Mouse (Mus musculus): ENCODE measurements around the gene Nxnl2. TPM values are rescaled to one million over a fixed set of nuclear protein-coding genes. Genes with fewer than 3 reads are reported as not detected.
A peak's percentile ranks its signal among the peaks of the same experiment; 100 is the strongest.

Gene Nxnl2
- 2.0 and 2.5 TPM in 2 replicates for polyA plus RNA-seq (2016; fragmentation: Nextera tagmentation; extraction: Ambion mirVana)

DNA sequence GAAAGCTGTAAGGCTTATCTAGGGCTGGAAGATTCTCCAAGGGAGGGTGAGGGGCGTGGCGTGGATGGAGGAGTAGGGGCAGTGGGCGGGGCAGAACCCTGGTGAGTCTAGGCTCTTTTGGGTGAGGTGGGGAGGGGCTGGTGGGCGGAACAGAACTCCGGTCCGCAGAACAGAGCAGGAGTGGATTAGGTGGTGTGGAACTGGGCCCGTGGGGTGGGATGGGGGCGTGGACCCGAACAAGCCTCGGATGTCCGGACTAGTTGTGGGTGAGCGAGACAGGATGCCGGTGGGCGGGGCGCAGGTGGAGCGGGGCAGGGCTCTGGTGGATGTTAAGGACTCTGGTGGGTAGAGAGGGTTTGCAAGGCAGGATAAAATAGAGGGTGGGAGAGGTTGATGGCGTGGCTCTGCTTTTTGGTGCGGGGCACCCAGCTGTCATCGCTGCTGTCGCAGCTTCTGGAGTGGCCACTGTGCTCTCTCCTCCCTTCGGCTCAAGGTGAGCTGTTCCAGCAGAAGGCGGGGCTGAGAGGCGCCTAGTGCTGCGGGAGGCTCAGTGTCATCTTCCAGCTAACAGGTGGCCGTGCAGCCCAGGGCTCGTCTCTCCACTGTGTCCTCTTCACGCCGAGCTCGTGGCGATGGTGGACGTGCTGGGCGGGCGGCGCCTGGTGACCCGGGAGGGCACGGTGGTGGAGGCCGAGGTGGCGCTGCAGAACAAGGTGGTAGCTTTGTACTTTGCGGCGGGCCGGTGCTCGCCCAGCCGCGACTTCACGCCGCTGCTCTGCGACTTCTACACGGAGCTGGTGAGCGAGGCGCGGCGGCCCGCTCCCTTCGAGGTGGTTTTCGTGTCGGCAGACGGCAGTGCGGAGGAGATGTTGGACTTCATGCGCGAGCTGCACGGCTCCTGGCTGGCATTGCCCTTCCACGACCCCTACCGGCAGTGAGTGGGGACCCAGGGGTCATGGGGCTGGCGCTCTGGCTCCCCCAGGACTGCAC, at the start of gene Nxnl2:
TSS of gene Nxnl2 (plus strand) at position 332 of the 990 bp plus-strand sequence.
- WGBS = under 1% methylated on average over 64 of the region's 64 CpGs
- H3K9ac ChIP-seq = peak within 1 kb of the TSS; percentile 29
- no peak within 1 kb of the TSS for H3K27ac ChIP-seq
- H3K27me3 ChIP-seq = peaks cover 34% of the 10 kb centered on the region
- peak within 1 kb of the TSS; percentile 86 for H3K4me2 ChIP-seq (replicated peaks)
- H3K9me3 ChIP-seq (replicated peaks) = no peaks in the 10 kb centered on the region
- H3K4me1 ChIP-seq = peaks cover 13% of the 10 kb centered on the region
- H3K4me3 ChIP-seq = peak within 1 kb of the TSS; percentile 40
- peak; percentile 61 for ATAC-seq (ENCODE audit: low FRiP score)
- H3K36me3 ChIP-seq = no peaks in the 10 kb centered on the region

DNA sequence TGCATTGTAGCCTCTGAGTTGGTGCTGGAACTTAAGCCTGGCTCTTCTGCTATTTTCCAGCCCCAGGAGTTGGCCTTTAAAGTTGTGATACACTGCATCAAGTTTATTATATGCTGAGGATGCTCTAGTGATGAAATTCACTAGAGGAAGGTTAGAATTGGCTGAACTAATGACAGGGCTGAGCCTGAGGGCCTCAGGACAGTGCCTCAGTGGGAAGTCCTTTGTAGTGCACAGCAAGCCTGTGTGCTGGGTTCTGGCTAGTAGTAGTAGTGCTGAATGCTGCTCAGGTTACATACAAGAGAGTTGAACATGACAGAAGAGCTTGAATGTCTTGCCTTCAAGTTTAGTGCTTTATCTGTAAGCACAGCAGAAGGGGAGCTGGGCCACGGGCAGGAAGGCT, 48.9 kb upstream of the Nxnl2 start:
- Histone ChIP-seq H3K4me3 (no peak overlapping the region), H3K9ac (no peak overlapping the region), H3K4me2 (replicated peaks) (no peak overlapping the region), H3K36me3 (no peaks in the 10 kb centered on the region), H3K27me3 (no peaks in the 10 kb centered on the region), H3K9me3 (replicated peaks) (no peaks in the 10 kb centered on the region), H3K4me1 (peaks cover 47% of the 10 kb centered on the region), H3K27ac (no peak overlapping the region)
- ATAC-seq (ENCODE audit: low FRiP score) = no peak
- 32% methylated on average over 1 of the region's 1 CpGs for WGBS

DNA sequence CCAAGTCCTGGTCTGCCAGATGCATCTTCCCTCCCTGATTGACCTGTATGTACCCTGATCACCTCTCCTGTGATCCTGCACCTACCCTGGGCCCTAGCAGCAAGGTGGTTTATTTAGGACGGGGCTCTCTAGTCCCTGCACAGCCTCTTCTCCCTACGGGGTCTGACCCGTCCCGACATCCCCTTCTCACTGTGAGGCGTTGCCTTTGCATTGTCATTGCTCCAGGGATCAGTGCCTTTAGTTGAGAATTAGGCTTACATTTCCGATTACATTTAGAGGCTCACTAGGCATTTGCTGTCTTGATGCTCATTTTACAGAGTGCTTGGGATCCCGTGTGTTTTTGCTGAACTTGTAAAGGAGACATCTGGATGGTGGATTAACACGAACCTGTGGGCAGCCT, 48.1 kb upstream of the Nxnl2 start:
- Histone ChIP-seq H3K27me3 (no peaks in the 10 kb centered on the region), H3K36me3 (no peaks in the 10 kb centered on the region), H3K27ac (no peak overlapping the region), H3K9me3 (replicated peaks) (no peaks in the 10 kb centered on the region), H3K4me1 (peaks cover 47% of the 10 kb centered on the region), H3K9ac (no peak overlapping the region), H3K4me2 (replicated peaks) (no peak overlapping the region), H3K4me3 (no peak overlapping the region)
- WGBS = 79% methylated on average over 8 of the region's 8 CpGs
- ATAC-seq (ENCODE audit: low FRiP score) = no peak

DNA sequence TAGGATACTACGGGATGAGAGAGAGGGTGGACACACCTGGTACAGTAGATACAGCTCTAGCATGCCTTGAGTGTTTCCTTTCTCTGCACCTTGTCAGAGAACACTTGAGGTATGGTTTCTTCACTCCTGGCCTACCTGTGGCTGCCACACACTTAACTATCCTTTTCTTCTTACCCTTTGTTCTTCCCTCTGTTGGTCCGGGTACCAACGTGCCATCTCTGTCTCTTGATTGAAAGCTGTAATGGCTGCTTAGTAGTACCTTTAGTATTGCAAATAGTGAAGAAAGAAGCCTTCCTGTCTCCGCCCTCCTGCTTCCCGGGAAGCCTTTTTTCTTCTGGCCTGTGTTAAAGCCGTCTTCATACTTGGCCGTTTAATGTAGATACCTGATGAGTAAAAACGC, 45.5 kb upstream of the Nxnl2 start:
- no peak for ATAC-seq (ENCODE audit: low FRiP score)
- Histone ChIP-seq H3K4me2 (replicated peaks) (no peak overlapping the region), H3K4me3 (no peak overlapping the region), H3K36me3 (peaks cover 15% of the 10 kb centered on the region; the same call in 1 of the 2 replicates), H3K9me3 (replicated peaks) (no peaks in the 10 kb centered on the region), H3K27me3 (no peaks in the 10 kb centered on the region), H3K9ac (no peak overlapping the region), H3K4me1 (peaks cover 26% of the 10 kb centered on the region), H3K27ac (no peak overlapping the region)
- WGBS = 77% methylated on average over 8 of the region's 8 CpGs

DNA sequence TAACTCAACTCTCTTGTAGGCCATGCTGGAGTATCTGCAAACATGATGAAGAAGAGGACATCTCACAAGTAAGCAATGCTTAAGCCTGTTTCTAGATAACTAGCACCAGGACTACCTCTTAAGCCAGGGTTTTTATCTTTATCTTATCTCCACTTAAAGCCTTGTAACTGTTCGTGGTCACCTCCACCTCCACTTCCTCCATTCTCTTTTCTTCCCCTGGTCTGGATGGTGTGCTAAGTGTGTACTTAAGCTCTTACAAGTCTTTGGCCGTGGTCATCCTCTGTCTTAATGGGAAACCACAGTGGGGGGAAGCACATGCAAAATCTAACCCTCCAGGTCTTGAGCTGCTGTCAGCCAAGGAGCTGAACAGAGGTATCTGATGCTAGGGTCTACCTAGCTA, 42.9 kb upstream of the Nxnl2 start:
- no peaks in the 10 kb centered on the region for H3K9me3 ChIP-seq (replicated peaks)
- H3K9ac ChIP-seq = no peak overlapping the region
- no peak overlapping the region for H3K4me3 ChIP-seq
- no peak overlapping the region for H3K4me2 ChIP-seq (replicated peaks)
- 94% methylated on average over 2 of the region's 2 CpGs for WGBS
- H3K36me3 ChIP-seq = peaks cover 25% of the 10 kb centered on the region
- 0 out of 2 replicates have a peak, but pooled peaks cover 4% of the 10 kb centered on the region for H3K4me1 ChIP-seq
- no peak for ATAC-seq (ENCODE audit: low FRiP score)
- H3K27me3 ChIP-seq = no peaks in the 10 kb centered on the region
- no peak overlapping the region for H3K27ac ChIP-seq

DNA sequence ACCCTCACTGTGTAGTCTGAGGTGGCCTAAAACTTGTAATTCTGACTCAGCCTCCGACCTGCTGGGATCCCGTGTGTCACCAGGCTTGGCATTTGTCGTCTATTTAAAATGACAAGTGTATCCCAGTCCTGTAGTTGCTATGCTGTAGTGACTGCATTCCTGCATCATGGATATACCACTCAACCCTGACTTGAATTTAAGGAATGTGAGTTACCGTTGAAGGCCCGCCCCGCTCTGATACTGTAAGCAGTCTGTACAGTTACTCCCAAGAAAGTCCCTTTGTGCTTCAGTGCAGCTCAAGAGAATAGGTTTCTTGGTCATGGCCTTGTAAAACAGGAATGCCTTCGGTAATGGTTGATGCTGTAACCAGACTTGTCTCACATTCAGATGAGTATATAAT, 42.4 kb upstream of the Nxnl2 start:
- Histone ChIP-seq H3K27ac (no peak overlapping the region), H3K4me2 (replicated peaks) (no peak overlapping the region), H3K36me3 (peaks cover 25% of the 10 kb centered on the region), H3K9ac (no peak overlapping the region), H3K9me3 (replicated peaks) (no peaks in the 10 kb centered on the region), H3K27me3 (no peaks in the 10 kb centered on the region), H3K4me3 (no peak overlapping the region), H3K4me1 (0 out of 2 replicates have a peak, but pooled peaks cover 4% of the 10 kb centered on the region)
- ATAC-seq (ENCODE audit: low FRiP score) = no peak
- 93% methylated on average over 7 of the region's 7 CpGs for WGBS

DNA sequence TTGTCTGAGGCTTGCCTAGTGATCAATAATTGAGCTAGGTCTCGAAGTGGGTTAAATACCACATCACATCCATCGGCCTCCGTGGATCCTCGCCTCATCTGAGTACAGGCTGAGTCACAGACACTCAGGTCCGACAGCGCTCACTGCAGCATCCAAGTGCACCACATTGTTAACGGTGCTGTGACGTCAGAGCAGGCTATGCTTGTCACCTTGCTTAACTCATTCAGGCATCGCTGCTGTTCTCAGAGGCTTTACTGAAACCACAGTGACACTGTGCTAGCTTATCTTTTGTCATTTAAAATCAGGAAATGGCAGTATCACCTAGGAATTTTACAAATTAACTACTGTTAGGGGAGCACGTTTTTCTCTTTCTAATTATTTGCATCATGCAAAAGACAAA, 39.6 kb upstream of the Nxnl2 start:
- ATAC-seq (ENCODE audit: low FRiP score) = no peak
- H3K36me3 ChIP-seq = peaks cover 37% of the 10 kb centered on the region
- WGBS = 88% methylated on average over 10 of the region's 10 CpGs

DNA sequence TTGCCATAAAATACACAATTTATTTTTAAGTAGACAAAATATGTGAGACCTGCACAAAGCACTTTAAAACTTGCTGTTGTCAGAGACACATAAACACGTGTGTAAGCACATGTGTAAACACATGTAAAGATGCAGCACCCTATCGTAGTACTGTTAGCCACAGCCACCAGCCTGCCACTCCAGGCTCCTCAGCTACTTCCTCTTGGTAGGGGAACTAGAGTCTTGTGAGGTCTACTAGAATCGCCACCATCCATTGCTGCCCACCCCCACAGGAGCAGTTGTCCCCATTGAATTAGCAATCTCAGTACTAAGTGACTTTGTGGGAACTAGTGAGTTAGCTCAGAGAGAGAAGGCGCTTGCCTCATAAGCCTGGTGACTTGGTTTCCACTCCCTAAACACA, 34.5 kb upstream of the Nxnl2 start:
- no peak overlapping the region for H3K9ac ChIP-seq
- H3K4me2 ChIP-seq (replicated peaks) = no peak overlapping the region
- 89% methylated on average over 4 of the region's 4 CpGs for whole genome bisulfite sequencing
- ATAC-seq (ENCODE audit: low FRiP score) = no peak
- H3K9me3 ChIP-seq (replicated peaks) = no peaks in the 10 kb centered on the region
- H3K4me1 ChIP-seq = peaks cover 10% of the 10 kb centered on the region; the same call in 1 of the 2 replicates
- H3K27me3 ChIP-seq = no peaks in the 10 kb centered on the region
- H3K27ac ChIP-seq = no peak overlapping the region
- no peak overlapping the region for H3K4me3 ChIP-seq
- H3K36me3 ChIP-seq = peaks cover 37% of the 10 kb centered on the region

More for the DNA sequence above, 39.6 kb upstream of the Nxnl2 start:
- no peak overlapping the region for H3K9ac ChIP-seq
- no peak overlapping the region for H3K4me2 ChIP-seq (replicated peaks)
- H3K4me3 ChIP-seq = no peak overlapping the region
- no peak overlapping the region for H3K27ac ChIP-seq
- no peaks in the 10 kb centered on the region for H3K27me3 ChIP-seq
- H3K9me3 ChIP-seq (replicated peaks) = no peaks in the 10 kb centered on the region
- 0 out of 2 replicates have a peak, but pooled peaks cover 4% of the 10 kb centered on the region for H3K4me1 ChIP-seq

DNA sequence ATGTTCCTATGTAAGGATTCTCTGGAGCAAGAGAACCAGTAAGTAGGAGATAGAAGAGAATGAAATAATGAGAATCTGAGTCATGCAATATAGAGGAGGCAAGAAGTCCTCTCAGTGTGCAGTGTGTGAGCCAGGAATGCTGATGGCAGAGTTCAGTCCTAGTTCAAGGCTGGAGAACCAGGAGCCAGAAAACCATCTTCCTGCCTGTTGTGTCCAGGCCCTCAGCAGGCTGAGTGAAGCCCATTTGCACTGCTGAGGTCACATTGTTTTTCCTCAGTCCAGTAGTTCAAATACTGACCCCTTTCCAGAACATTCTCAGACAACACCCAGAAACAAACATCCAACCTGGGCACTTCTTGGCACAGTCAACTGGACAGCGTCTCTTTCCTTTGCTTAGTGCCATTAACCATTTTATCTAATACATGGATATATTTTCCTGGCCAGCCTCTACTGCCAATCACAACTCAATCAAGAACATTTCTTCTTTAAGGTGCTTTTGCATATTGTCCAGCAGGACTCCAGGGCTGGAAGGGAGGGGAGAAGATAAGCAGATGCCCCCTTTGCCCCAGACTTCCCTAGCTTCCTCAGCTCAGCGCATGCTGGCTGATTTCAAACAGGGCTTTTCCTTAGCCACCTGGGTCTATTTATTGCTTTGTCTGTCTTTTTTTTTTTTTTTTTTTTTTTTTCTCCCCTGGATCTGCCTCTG, 33.7 kb upstream of the Nxnl2 start:
- ATAC-seq (ENCODE audit: low FRiP score) = no peak
- H3K27ac ChIP-seq = no peak overlapping the region
- peaks cover 10% of the 10 kb centered on the region; the same call in 1 of the 2 replicates for H3K4me1 ChIP-seq
- H3K4me2 ChIP-seq (replicated peaks) = no peak overlapping the region
- no peaks in the 10 kb centered on the region for H3K9me3 ChIP-seq (replicated peaks)
- H3K27me3 ChIP-seq = no peaks in the 10 kb centered on the region
- WGBS = 70% methylated on average over 2 of the region's 2 CpGs
- peaks cover 39% of the 10 kb centered on the region for H3K36me3 ChIP-seq
- no peak overlapping the region for H3K4me3 ChIP-seq
- no peak overlapping the region for H3K9ac ChIP-seq

DNA sequence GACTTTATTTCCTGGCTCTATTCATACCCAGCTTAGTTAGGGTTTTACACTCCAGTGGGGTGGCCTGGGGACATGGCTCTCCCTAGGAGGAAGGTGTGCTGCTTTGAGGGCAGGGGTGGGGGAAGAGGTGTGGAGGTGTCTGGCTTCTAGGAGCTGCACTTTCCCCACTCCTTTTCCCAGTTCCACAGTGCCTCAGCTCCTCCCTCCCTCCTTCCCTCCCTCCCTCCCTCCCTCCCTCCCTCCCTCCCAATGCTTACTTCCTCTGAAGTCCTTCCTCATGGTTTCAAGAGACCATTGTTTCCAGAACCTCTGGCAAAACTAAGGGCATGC, 33.2 kb upstream of the Nxnl2 start:
- no peaks in the 10 kb centered on the region for H3K27me3 ChIP-seq
- H3K4me2 ChIP-seq (replicated peaks) = no peak overlapping the region
- ATAC-seq (ENCODE audit: low FRiP score) = no peak
- no peak overlapping the region for H3K9ac ChIP-seq
- H3K9me3 ChIP-seq (replicated peaks) = no peaks in the 10 kb centered on the region
- H3K36me3 ChIP-seq = peaks cover 34% of the 10 kb centered on the region
- no peak overlapping the region for H3K27ac ChIP-seq
- H3K4me3 ChIP-seq = no peak overlapping the region
- H3K4me1 ChIP-seq = peaks cover 10% of the 10 kb centered on the region; the same call in 1 of the 2 replicates

DNA sequence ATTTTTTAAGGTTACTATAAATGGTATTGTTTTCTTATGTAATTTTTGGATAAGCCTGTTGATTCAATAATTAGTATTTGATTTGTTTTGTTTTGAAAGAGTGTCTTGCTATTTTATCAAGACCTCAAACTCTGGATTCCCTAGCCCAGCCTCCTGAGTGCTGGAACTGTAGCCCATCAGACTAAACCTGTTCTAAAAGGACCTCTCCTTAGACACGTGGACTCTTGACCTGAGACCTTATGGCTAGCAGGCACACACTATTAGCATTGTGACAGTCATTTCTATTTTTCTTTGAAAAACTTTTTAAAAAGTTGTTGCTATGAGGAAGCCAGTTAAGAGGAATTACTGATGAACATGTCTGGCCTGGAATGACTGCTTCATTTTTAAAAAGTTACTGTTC, 23.7 kb upstream of the Nxnl2 start:
- no peaks in the 10 kb centered on the region for H3K9me3 ChIP-seq (replicated peaks)
- no peak overlapping the region for H3K4me3 ChIP-seq
- no peak overlapping the region for H3K4me2 ChIP-seq (replicated peaks)
- ATAC-seq (ENCODE audit: low FRiP score) = no peak
- 79% methylated on average over 1 of the region's 1 CpGs for WGBS
- no peaks in the 10 kb centered on the region for H3K27me3 ChIP-seq
- H3K4me1 ChIP-seq = no peaks in the 10 kb centered on the region
- peaks cover 49% of the 10 kb centered on the region for H3K36me3 ChIP-seq
- no peak overlapping the region for H3K9ac ChIP-seq
- no peak overlapping the region for H3K27ac ChIP-seq

DNA sequence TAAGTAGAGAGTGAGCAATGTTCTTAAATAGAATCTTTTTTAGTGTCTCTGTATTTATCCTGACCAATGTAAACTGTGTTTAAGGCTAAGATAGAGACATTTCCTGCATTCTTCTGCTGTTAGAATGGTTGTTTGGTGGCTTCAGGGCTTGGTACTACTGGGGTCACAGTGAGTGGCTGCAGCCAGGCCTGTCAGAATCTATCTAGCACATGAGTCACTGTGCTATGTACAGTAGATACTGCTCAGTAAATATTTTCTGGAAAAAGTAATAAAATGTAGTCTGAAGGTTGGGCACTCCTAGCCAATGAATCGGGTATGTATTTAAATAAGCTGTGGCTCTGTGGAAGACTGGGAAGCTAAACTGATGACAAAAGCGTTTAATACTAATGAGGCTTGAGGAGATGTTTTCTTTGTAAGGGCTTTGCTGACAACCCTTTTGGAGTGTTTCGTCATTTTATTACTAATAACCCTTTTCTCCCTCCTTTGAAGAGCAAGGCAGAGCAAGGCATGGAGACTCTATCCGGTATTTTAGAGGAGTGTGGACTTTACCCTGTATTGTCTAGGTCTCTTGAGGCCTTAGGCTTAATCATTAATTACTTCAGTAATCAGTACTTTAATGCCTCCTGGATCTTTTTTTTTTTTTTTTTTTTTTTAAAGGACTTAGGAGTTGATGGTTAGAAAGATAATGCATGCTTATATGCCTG, 17.7 kb upstream of the Nxnl2 start:
- 91% methylated on average over 4 of the region's 4 CpGs for WGBS
- H3K4me1 ChIP-seq = no peaks in the 10 kb centered on the region
- no peaks in the 10 kb centered on the region for H3K27me3 ChIP-seq
- no peak overlapping the region for H3K4me3 ChIP-seq
- H3K27ac ChIP-seq = no peak overlapping the region
- no peaks in the 10 kb centered on the region for H3K9me3 ChIP-seq (replicated peaks)
- no peak overlapping the region for H3K4me2 ChIP-seq (replicated peaks)
- H3K36me3 ChIP-seq = peaks cover 43% of the 10 kb centered on the region
- H3K9ac ChIP-seq = no peak overlapping the region
- no peak for ATAC-seq (ENCODE audit: low FRiP score)
